Mouse (Mus musculus) ovary, postnatal 14 days (tissue): ENCODE results near the gene Nrxn3.

Source experiments
- DNase-seq: peaks from one replicate; pipeline ENCODE4 v3.0.0; 2022; ENCODE audit warnings: low spot score

Gene Nrxn3

GRCm38 (mm10) chr12:88926306-88926705 lies 203.6 kb downstream of the Nrxn3 start:
- DNase-seq, result no peak

GRCm38 (mm10) chr12:88931713-88932112 lies 209.0 kb downstream of the Nrxn3 start:
- DNase-seq, result no peak

- DNase-seq, result no peak
Observed at GRCm38 (mm10) chr12:88939679-88940078, 217.0 kb downstream of the Nrxn3 start.

GRCm38 (mm10) chr12:88944967-88945366 lies 222.3 kb downstream of the Nrxn3 start:
- no peak for DNase-seq

- no peak for DNase-seq
Observed at GRCm38 (mm10) chr12:88949870-88950269, 227.2 kb downstream of the Nrxn3 start.

- no peak for DNase-seq
Observed at GRCm38 (mm10) chr12:88952937-88953600, 230.4 kb downstream of the Nrxn3 start.

GRCm38 (mm10) chr12:88953801-88954200 lies 231.1 kb downstream of the Nrxn3 start:
- DNase-seq, result no peak

GRCm38 (mm10) chr12:88957431-88957830 lies 234.8 kb downstream of the Nrxn3 start:
- DNase-seq, result no peak

- DNase-seq, result no peak
Observed at GRCm38 (mm10) chr12:88960817-88961216, 238.1 kb downstream of the Nrxn3 start.

GRCm38 (mm10) chr12:88966329-88966728 lies 243.7 kb downstream of the Nrxn3 start:
- DNase-seq, result no peak

GRCm38 (mm10) chr12:88976621-88977020 lies 253.9 kb downstream of the Nrxn3 start:
- no peak for DNase-seq

GRCm38 (mm10) chr12:88983688-88984330 lies 261.1 kb downstream of the Nrxn3 start:
- no peak for DNase-seq

GRCm38 (mm10) chr12:88984375-88984774 lies 261.7 kb downstream of the Nrxn3 start:
- DNase-seq, result no peak

- no peak for DNase-seq
Observed at GRCm38 (mm10) chr12:88984804-88985203, 262.1 kb downstream of the Nrxn3 start.

- no peak for DNase-seq
Observed at GRCm38 (mm10) chr12:88987046-88987445, 264.4 kb downstream of the Nrxn3 start.

GRCm38 (mm10) chr12:88990753-88991152 lies 268.1 kb downstream of the Nrxn3 start:
- DNase-seq, result no peak

GRCm38 (mm10) chr12:88992141-88992540 lies 269.5 kb downstream of the Nrxn3 start:
- DNase-seq, result no peak

- no peak for DNase-seq
Observed at GRCm38 (mm10) chr12:88993788-88994187, 271.1 kb downstream of the Nrxn3 start.

GRCm38 (mm10) chr12:89016436-89016835 lies 293.8 kb downstream of the Nrxn3 start:
- DNase-seq, result no peak

GRCm38 (mm10) chr12:89025180-89025579 lies 302.5 kb downstream of the Nrxn3 start:
- DNase-seq, result no peak

GRCm38 (mm10) chr12:89035984-89036618 lies 313.4 kb downstream of the Nrxn3 start:
- no peak for DNase-seq

GRCm38 (mm10) chr12:89040151-89040550 lies 317.5 kb downstream of the Nrxn3 start:
- no peak for DNase-seq

GRCm38 (mm10) chr12:89041429-89042107 lies 318.9 kb downstream of the Nrxn3 start:
- DNase-seq, result no peak
